Mouse (Mus musculus) olfactory bulb, adult 2 months (tissue): ENCODE results near the gene E430018J23Rik. TPM values are rescaled to one million over a fixed set of nuclear protein-coding genes. Genes with fewer than 3 reads are reported as not detected.

Experiments used
- H3K27ac ChIP-seq: fragments of 200-500 bp; 2 replicates; pipeline ENCODE4 v1.5.1; 2012; ENCODE audit warnings: low read depth, low read length; ENCODE audit not compliant: insufficient read depth
- H3K4me1 ChIP-seq: fragments of 200-500 bp; 2 replicates; pipeline ENCODE4 v1.6.1; 2012; ENCODE audit warnings: low read length; ENCODE audit not compliant: control insufficient read depth, insufficient read depth
- H3K4me3 ChIP-seq: fragments of 200-500 bp; 2 replicates; pipeline ENCODE4 v1.5.1; 2012; ENCODE audit warnings: mild to moderate bottlenecking, low read depth, low read length, moderate library complexity; ENCODE audit not compliant: insufficient read depth
- CTCF ChIP-seq: fragments of 200-500 bp; IDR thresholded peaks from 2 replicates; pipeline ENCODE4 v1.5.1; 2012; ENCODE audit warnings: low read depth, mild to moderate bottlenecking, low read length, moderate library complexity; ENCODE audit not compliant: insufficient read depth
- POLR2A ChIP-seq: fragments of 200-500 bp; IDR thresholded peaks from 2 replicates; pipeline ENCODE4 v1.6.1; 2012; ENCODE audit warnings: mild to moderate bottlenecking, low read depth, low read length, moderate library complexity; ENCODE audit not compliant: insufficient read depth
- WGBS: fragments of 180-500 bp; shearing (Covaris S2); methylation state at CpG from one replicate; pipeline ENCODE4 v1.1.7; 2018; 5-methylcytosine and 5-hydroxymethylcytosine counted together
- polyA plus RNA-seq: library from polyadenylated mRNA; stranded (reverse); fragments of >200 nt; gene quantifications from 2 replicates; pipeline ENCODE4 v1.2.4, GENCODE M21; 2012; ENCODE audit warnings: low replicate concordance; ENCODE audit not compliant: missing spikeins, insufficient read depth, insufficient read length

The E430018J23Rik gene
- not detected in 2 replicates for polyA plus RNA-seq

DNA sequence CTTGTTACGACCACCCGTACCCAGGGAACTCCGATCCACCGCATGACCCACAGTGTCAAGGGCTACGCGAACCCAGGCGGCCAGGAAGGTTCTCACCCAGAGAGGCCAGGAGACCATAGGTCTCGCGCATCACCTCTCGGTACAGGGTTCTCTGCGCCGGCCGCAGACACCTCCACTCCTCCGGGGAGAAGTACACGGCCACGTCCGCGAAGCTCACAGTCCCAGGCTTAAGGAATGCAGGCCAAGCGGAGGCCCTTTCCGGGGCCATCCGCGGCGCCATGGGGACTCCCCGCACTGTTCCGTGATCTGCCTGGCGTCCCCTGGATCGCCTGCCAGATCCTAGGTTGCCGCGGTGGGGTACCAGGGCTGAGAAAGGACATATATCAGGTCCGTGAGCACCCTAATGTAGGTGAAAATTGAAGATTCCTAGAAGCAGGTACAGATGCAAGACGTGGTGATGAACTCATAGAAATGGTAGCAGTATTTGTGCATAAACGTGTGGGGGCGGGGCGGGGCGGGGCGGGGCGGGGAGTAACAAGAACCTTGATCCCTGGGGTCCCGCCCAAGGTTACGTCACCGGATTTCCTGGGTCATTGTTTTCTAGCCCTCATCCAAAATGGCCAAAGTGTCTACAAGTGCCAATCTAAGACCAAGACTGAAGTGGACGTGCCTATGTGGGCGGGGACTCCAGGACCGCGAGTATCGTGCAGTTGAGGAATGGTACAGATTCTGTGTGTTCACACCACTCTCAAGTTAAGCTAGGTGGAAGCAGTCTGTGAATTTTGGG, at the start of gene E430018J23Rik:
E430018J23Rik (minus strand) TSS at position 473 of the 787 bp plus-strand sequence.
- Histone ChIP-seq H3K4me1 (peaks cover 9% of the 10 kb centered on the region), H3K27ac (peak within 1 kb of the TSS; percentile 86), H3K4me3 (peak within 1 kb of the TSS; percentile 87)
- WGBS, result under 1% methylated on average over 45 of the region's 45 CpGs
- no peak for TF ChIP-seq CTCF
- no peak for TF ChIP-seq POLR2A

DNA sequence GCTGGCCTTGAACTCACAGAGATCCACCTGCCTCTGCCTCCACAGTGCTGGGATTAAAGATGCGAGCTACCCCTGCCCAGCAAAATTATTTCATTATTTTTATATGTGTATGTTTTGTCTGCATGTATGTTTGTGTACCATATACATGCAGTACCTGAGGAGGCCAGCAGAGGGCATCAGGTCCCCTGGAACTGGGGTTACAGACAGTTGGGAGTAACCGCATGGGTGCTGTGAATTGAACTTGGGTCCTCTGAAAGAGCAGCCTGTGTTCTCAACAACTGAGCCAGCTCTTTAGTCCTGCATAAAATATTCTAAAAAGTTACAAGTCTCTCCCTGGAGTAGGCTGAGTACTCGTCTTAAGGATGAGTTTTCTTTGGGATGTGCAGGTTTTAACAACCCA, 44.3 kb upstream of the E430018J23Rik start:
- TF ChIP-seq CTCF (no peak), POLR2A (no peak)
- H3K27ac ChIP-seq, result no peak overlapping the region
- 94% methylated on average over 3 of the region's 3 CpGs for WGBS
- H3K4me3 ChIP-seq, result no peak overlapping the region
- H3K4me1 ChIP-seq, result no peaks in the 10 kb centered on the region

GRCm38 (mm10) chr7:127435206-127435605, 41.8 kb upstream of the E430018J23Rik start:
- WGBS, result 78% methylated on average over 4 of the region's 4 CpGs
- Histone ChIP-seq H3K4me1 (no peaks in the 10 kb centered on the region), H3K4me3 (no peak overlapping the region), H3K27ac (no peak overlapping the region)
- no peak for TF ChIP-seq CTCF
- no peak for TF ChIP-seq POLR2A

DNA sequence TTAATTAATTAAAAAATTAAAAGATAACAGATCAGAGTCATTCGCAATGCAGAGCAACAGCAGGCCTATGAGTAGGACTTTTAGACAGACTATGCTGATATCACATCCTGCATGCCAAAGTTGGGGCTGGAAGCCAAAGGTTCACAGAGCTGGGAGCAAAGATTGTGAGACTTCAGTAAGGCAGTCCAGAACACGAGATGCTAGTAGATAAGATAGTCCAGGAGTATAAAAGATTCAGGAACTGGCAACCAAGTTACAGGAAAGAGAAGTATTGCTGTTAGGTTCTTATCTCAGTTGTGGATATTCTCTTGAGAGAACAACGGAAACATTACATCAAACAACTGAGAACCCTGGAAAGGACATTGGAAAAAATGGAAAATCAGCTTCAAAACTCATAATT, 32.9 kb upstream of the E430018J23Rik start:
- WGBS, result 70% methylated on average over 3 of the region's 3 CpGs
- H3K4me3 ChIP-seq, result no peak overlapping the region
- H3K4me1 ChIP-seq, result peaks cover 2% of the 10 kb centered on the region; the same call in 1 of the 2 replicates
- no peak overlapping the region for H3K27ac ChIP-seq
- TF ChIP-seq POLR2A, result no peak
- TF ChIP-seq CTCF, result no peak

DNA sequence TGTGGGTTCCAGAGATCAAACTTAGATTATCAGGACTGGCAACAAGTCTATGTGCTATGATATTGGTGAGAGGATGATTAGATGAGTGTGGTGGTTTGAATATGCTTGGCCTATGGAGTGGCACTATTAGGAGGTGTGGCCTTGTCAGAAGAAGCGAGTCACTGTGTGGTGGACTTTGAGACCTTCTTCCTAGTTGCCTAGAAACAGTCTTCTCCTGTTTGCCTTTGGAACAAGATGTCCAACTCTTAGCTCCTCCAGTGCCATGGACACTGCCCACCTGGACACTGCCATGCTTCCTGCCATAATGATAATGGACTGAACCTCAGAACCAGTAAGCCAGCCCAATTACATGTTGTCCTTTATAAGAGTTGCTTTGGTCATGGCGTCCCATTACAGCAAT, 32.5 kb upstream of the E430018J23Rik start:
- Histone ChIP-seq H3K27ac (no peak overlapping the region), H3K4me3 (no peak overlapping the region), H3K4me1 (peaks cover 5% of the 10 kb centered on the region)
- WGBS, result 83% methylated on average over 2 of the region's 2 CpGs
- TF ChIP-seq POLR2A (no peak), CTCF (no peak)

GRCm38 (mm10) chr7:127425291-127425690, 31.9 kb upstream of the E430018J23Rik start:
- 89% methylated on average over 3 of the region's 3 CpGs for WGBS
- Histone ChIP-seq H3K27ac (no peak overlapping the region), H3K4me3 (no peak overlapping the region), H3K4me1 (peaks cover 5% of the 10 kb centered on the region)
- TF ChIP-seq CTCF (no peak), POLR2A (no peak)

DNA sequence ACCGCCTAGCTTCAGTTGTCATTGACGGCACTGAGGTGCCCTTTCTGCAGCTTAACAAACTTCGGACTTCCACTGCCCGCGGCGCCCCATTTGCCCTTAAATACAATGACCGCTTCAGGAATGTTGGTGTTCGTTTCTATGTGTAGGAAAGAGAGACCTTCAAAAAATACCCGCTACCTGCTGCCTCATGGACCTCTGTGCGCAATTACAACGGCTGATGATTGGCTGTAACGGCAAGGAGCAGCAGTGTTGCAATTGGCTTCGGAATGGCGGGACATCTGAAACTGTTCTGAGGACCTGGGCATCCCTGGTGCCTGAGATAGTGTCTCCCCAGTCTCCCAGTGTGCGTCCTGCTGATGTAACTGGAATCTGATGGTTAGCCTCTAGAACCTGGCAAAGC, 28.8 kb upstream of the E430018J23Rik start:
- under 1% methylated on average over 15 of the region's 15 CpGs for WGBS
- no peak overlapping the region for H3K27ac ChIP-seq

GRCm38 (mm10) chr7:127421388-127422191, 28.2 kb upstream of the E430018J23Rik start, which contains the start of gene Zfp688:
Gene Zfp688 (minus strand): TSS chr7:127422068.
- TF ChIP-seq POLR2A, result peak; percentile 85
- 0 out of 2 replicates have a peak, but pooled peaks have one; percentile 35 for TF ChIP-seq CTCF
- Histone ChIP-seq H3K4me3 (peak within 1 kb of the TSS; percentile 86), H3K27ac (peak within 1 kb of the TSS; percentile 24; the same call in 1 of the 2 replicates), H3K4me1 (peaks cover 5% of the 10 kb centered on the region)
- under 1% methylated on average over 48 of the region's 48 CpGs for WGBS

More for the DNA sequence above, 28.8 kb upstream of the E430018J23Rik start:
- peaks cover 5% of the 10 kb centered on the region for H3K4me1 ChIP-seq
- H3K4me3 ChIP-seq, result peak overlapping the region; percentile 86
- TF ChIP-seq CTCF, result no peak
- TF ChIP-seq POLR2A, result no peak

- no peak overlapping the region for H3K27ac ChIP-seq
- H3K4me3 ChIP-seq, result no peak overlapping the region
- TF ChIP-seq POLR2A, result no peak
- TF ChIP-seq CTCF, result no peak
- no peaks in the 10 kb centered on the region for H3K4me1 ChIP-seq
- WGBS, result 69% methylated on average over 2 of the region's 2 CpGs
These were observed 18.0 kb upstream of the E430018J23Rik start for GRCm38 (mm10) chr7:127411418-127411817.
